Mouse (Mus musculus): ENCODE measurements around the gene Psg16. TPM values are rescaled to one million over a fixed set of nuclear protein-coding genes. Genes with fewer than 3 reads are reported as not detected.
A peak's percentile ranks its signal among the peaks of the same experiment; 100 is the strongest.

Psg16 gene
- 0.48 and 0.73 TPM in 2 replicates for polyA plus RNA-seq (2015; fragmentation: Nextera tagmentation; extraction: Ambion mirVana)

DNA sequence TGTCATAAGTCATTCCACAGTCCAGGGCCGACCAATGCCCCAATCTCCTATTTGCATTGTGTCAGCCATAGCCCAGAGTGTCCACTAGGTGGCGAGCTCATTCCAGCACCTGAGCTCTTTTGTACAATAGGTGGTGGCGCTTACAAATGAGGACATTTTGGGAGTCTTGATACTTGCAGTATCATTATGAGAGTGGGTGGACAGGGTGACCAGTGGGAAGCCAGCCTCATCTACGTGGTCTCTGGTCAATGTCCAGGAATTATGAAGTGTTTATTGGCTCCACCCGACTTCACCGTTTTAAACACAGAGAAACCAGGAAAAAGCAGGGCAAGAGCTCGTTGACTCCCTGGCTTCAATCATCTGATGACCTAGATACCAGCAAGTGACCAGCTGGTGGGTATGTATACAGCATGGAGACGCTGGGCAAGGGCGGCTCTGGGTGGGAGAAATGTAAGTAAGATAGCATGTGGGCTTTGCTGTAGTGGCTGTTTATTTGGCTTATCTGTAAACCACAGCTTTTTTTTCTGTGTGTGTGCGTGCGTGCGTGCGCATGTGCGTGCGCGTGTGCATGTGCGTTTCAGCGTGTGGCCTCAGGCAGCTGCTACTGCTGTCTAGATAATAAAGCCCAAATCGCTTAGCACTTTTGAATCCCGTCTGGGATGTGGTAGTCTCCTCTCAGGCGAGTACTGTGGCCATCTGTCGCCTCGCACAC, at the start of gene Psg16:
Gene Psg16, plus strand, starts transcription at position 137 of the 712 bp plus-strand sequence.
- H3K4me1 ChIP-seq (ENCODE audit: control insufficient read depth, insufficient read depth, low read length): no peaks in the 10 kb centered on the region
- no peak within 1 kb of the TSS for H3K4me3 ChIP-seq (ENCODE audit: low read length)
- no peaks in the 10 kb centered on the region for H3K36me3 ChIP-seq (ENCODE audit: control insufficient read depth, insufficient read depth, low read length)
- no peak within 1 kb of the TSS for H3K27ac ChIP-seq (ENCODE audit: low read length)
- no peaks in the 10 kb centered on the region for H3K27me3 ChIP-seq (replicated peaks; ENCODE audit: control insufficient read depth, insufficient read depth, low read length)
- WGBS: 63% methylated on average over 23 of the region's 23 CpGs
- H3K4me2 ChIP-seq (ENCODE audit: low read depth, low read length): no peak within 1 kb of the TSS
- no peak within 1 kb of the TSS for H3K9ac ChIP-seq (ENCODE audit: low read depth, low read length)
- ATAC-seq: peak; percentile 88
- H3K9me3 ChIP-seq (ENCODE audit: control insufficient read depth, low read length): no peaks in the 10 kb centered on the region

DNA sequence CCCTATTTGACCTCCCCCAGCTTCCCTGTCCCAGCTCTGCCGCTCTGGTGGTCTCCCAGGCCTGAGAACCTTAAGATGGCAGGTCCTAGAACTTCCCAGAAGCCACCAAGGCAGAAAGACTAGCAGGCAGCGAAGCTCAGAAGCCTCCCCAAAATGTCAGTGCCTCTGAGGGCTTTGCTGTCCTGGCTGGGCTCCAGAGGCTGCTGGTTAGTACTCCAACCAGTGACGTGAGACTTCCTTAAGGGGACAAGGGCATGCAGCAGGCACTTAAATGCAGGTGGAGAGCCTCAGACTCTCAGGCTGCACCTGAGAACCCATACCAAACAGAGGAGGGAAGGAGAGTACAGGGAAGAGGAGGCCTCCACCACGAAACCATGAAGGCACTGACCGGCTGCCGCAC, 49.7 kb upstream of the Psg16 start:
- H3K4me3 ChIP-seq (ENCODE audit: low read length): no peak overlapping the region
- WGBS: 82% methylated on average over 6 of the region's 6 CpGs
- H3K4me2 ChIP-seq (ENCODE audit: low read depth, low read length): no peak overlapping the region

DNA sequence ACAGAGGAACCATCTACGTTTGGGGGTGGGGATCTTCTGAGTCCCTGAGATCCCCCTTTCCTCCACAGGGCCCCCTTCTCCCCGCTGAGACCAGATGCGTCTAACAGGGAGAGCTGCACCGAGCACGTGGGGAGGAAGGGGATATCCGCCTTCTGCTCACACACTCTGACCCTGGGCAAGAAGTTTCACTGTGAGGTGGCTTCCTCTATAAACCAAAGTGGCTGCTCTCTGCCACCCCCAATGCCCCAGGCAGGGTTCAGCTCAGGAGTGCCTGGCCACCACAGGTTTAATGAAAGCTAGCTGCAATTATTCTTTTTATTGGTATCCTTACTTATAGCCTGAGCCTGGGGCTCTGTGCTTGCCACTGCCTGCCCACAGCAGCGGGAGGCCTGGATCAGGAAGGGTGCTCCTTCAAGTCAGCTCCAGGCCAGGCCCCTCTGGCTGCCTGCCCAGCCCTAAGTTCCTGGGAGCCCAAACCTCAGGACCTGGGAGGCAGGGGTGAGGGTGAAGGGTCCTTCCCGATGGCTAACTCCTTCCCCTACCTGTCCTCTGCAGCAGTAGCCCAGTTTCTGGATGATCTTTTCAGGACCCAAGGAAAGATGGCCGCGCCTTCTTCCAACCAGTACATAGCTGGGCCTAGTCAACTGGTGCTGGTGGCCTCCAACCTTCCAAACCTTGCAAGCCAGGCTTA, 48.9 kb upstream of the Psg16 start:
- peaks cover 16% of the 10 kb centered on the region for H3K36me3 ChIP-seq (ENCODE audit: control insufficient read depth, insufficient read depth, low read length)
- peak overlapping the region; percentile 16 for H3K4me3 ChIP-seq (ENCODE audit: low read length)
- no peak for ATAC-seq
- WGBS: 68% methylated on average over 10 of the region's 10 CpGs
- H3K27ac ChIP-seq (ENCODE audit: low read length): peak overlapping the region; percentile 83
- H3K27me3 ChIP-seq (replicated peaks; ENCODE audit: control insufficient read depth, insufficient read depth, low read length): no peaks in the 10 kb centered on the region
- peak overlapping the region; percentile 34 for H3K4me2 ChIP-seq (ENCODE audit: low read depth, low read length)
- H3K9ac ChIP-seq (ENCODE audit: low read depth, low read length): peak overlapping the region; percentile 92
- no peaks in the 10 kb centered on the region for H3K9me3 ChIP-seq (ENCODE audit: control insufficient read depth, low read length)
- H3K4me1 ChIP-seq (ENCODE audit: control insufficient read depth, insufficient read depth, low read length): peaks cover 43% of the 10 kb centered on the region

More for the DNA sequence above, 49.7 kb upstream of the Psg16 start:
- Histone ChIP-seq H3K4me1 (ENCODE audit: control insufficient read depth, insufficient read depth, low read length) (peaks cover 44% of the 10 kb centered on the region), H3K27me3 (replicated peaks; ENCODE audit: control insufficient read depth, insufficient read depth, low read length) (no peaks in the 10 kb centered on the region), H3K27ac (ENCODE audit: low read length) (peak overlapping the region; percentile 83), H3K9me3 (ENCODE audit: control insufficient read depth, low read length) (no peaks in the 10 kb centered on the region), H3K9ac (ENCODE audit: low read depth, low read length) (peak overlapping the region; percentile 92), H3K36me3 (ENCODE audit: control insufficient read depth, insufficient read depth, low read length) (peaks cover 22% of the 10 kb centered on the region)
- ATAC-seq: no peak

DNA sequence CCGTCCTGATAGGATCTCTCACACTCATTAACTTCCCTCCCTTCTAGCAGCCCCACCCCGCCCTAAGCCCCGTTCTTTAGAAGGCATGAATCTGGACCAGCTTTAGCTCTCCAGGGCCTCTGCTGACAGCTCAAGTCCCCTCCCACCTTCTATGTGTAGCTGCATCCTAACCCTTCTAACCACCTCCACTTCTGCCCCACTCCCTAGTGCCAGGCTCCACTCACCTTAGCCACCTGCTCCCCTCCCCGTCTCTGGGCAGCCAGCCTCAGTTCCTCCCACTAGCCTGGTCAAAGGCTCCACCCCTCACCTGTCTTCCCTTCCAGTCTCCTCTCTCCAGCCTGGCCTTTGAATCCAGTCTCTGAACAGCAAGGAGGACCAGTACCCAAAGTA, 48.3 kb upstream of the Psg16 start:
- Histone ChIP-seq H3K27ac (ENCODE audit: low read length) (peak overlapping the region; percentile 83), H3K9me3 (ENCODE audit: control insufficient read depth, low read length) (no peaks in the 10 kb centered on the region), H3K4me3 (ENCODE audit: low read length) (peak overlapping the region; percentile 16), H3K36me3 (ENCODE audit: control insufficient read depth, insufficient read depth, low read length) (peaks cover 13% of the 10 kb centered on the region), H3K9ac (ENCODE audit: low read depth, low read length) (peak overlapping the region; percentile 92; the same call in 1 of the 2 replicates), H3K4me2 (ENCODE audit: low read depth, low read length) (peak overlapping the region; percentile 34), H3K4me1 (ENCODE audit: control insufficient read depth, insufficient read depth, low read length) (peaks cover 41% of the 10 kb centered on the region), H3K27me3 (replicated peaks; ENCODE audit: control insufficient read depth, insufficient read depth, low read length) (no peaks in the 10 kb centered on the region)
- WGBS: 48% methylated on average over 4 of the region's 4 CpGs
- peak; percentile 2; the same call in 1 of the 2 replicates for ATAC-seq

DNA sequence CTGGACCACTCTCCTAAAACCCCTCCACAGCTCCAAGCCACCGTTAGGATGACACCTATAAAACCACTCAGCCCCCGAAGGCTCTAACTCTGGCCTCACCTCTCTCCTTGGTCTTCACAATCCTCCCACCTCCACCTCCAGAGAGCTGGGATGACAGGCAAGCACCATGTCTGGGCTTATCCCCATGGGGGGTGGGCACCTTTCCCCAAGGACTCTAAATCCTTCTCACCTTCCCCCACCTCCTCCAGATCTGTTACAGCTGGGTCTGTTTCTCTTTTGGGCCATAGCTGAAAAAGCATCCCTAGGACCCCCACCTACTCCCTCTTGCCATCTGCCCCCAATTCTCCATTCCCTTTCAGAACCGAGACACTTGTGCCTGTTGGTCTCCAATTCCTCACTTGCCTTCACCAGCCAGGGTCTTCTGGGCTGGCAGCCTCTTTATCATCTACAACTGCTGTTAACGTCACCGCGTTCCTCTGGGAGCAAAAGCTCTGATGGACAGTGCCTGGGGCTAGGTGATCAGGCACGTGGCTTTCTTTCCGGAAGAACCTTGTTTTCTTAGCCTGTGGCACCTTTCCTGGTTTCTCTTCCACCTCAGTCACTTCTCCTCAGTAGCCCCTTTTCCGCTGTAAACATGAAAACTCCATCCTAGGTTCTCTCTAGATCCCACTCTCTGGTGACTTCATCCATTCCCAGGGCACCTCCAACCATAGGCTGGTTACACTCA, 47.8 kb upstream of the Psg16 start:
- peak overlapping the region; percentile 77 for H3K4me2 ChIP-seq (ENCODE audit: low read depth, low read length)
- ATAC-seq: no peak
- no peaks in the 10 kb centered on the region for H3K27me3 ChIP-seq (replicated peaks; ENCODE audit: control insufficient read depth, insufficient read depth, low read length)
- WGBS: 72% methylated on average over 9 of the region's 9 CpGs
- H3K9me3 ChIP-seq (ENCODE audit: control insufficient read depth, low read length): no peaks in the 10 kb centered on the region
- peaks cover 7% of the 10 kb centered on the region for H3K36me3 ChIP-seq (ENCODE audit: control insufficient read depth, insufficient read depth, low read length)
- H3K27ac ChIP-seq (ENCODE audit: low read length): peak overlapping the region; percentile 95
- H3K9ac ChIP-seq (ENCODE audit: low read depth, low read length): peak overlapping the region; percentile 92
- H3K4me1 ChIP-seq (ENCODE audit: control insufficient read depth, insufficient read depth, low read length): peaks cover 41% of the 10 kb centered on the region
- peak overlapping the region; percentile 90 for H3K4me3 ChIP-seq (ENCODE audit: low read length)

DNA sequence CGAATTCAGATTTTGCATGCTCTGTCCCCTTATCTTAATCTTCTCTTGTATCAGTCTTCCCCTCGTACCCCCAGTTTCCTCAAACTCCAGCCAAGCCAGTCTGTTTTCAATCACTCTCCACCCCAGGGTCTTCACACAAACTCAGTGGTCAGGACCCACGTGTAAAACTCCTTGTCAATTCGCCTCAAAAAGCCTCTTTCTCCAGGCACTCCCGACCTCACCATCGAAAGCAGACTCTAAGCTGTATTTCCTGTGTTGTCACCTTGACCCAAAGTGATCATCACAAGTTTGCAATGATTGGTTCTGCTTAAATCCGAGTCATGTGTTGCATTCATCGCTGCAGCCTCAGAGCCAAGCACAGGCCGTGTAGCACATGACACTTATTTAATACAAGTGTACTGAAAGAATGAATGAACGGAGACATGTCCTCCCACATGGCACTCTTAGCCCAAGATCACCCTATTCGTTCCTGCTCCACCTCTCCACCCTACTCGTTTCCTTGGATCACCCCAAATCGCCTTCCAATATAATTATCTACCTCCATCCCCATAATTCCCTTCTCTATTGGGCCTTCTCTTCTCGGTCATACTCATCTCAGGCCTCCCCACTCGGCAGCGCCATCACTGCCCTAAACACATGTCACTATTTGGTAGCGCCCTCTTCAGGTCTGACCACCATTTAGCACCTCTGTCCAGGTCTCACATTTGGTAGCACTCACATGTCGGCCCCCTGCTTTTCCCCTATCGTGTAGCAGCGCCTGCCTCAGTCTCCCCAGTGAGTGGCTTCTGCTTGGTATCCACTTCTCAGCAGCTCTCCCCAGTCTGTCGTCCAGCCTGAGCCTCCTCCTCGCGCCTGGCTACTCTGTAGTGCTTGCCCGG, 46.9 kb upstream of the Psg16 start:
- H3K27ac ChIP-seq (ENCODE audit: low read length): peak overlapping the region; percentile 95
- WGBS: 6% methylated on average over 24 of the region's 24 CpGs
- peak; percentile 59 for ATAC-seq

DNA sequence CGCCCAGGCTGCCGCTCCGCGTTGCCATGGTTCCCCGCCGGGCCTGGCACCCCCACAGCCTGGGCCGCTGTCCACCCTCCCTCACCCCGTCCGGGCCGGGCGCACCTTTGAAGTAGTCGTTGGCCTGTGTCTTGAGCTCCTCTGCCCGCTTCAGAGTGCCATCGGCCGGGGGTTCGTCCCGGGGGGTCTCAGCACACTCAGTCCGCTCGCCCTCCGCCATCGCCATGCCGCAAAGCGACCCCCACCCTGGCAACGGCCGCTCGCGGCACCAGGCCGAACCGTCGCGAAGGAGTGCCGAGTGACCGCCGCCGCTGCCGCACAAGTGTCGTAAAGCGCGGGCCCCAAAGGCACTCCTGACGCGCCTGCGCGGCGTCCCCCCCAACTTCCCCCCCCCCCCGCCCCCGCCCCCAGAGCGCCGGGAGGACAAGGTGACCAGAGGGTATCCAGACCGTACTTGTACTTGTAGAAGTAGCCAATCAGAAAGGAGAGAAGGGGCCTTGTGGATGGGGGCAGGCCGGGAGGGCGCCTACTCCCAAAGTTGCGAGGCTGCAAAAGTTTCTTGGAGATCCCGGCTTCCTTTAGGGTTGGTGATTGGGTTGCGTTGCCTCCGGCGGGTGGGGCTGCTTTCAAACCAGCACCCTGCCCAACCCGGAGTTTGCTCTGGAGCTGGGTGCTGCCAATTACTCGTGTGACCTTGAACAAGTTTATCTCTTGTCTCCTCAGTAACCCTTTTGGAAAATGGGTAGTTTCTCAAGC, 46.1 kb upstream of the Psg16 start, which contains the start of gene Ppp5c:
Gene Ppp5c, minus strand, starts transcription at position 337 of the 756 bp plus-strand sequence.
- Histone ChIP-seq H3K4me1 (ENCODE audit: control insufficient read depth, insufficient read depth, low read length) (peaks cover 41% of the 10 kb centered on the region), H3K36me3 (ENCODE audit: control insufficient read depth, insufficient read depth, low read length) (peaks cover 8% of the 10 kb centered on the region), H3K4me2 (ENCODE audit: low read depth, low read length) (peak within 1 kb of the TSS; percentile 77), H3K9me3 (ENCODE audit: control insufficient read depth, low read length) (no peaks in the 10 kb centered on the region), H3K4me3 (ENCODE audit: low read length) (peak within 1 kb of the TSS; percentile 90), H3K9ac (ENCODE audit: low read depth, low read length) (peak within 1 kb of the TSS; percentile 92), H3K27me3 (replicated peaks; ENCODE audit: control insufficient read depth, insufficient read depth, low read length) (no peaks in the 10 kb centered on the region), H3K27ac (ENCODE audit: low read length) (peak within 1 kb of the TSS; percentile 95)
- ATAC-seq: peak; percentile 82
- under 1% methylated on average over 49 of the region's 58 CpGs for WGBS

More for the DNA sequence above, 46.9 kb upstream of the Psg16 start:
- peak overlapping the region; percentile 90 for H3K4me3 ChIP-seq (ENCODE audit: low read length)
- H3K9ac ChIP-seq (ENCODE audit: low read depth, low read length): peak overlapping the region; percentile 92
- H3K4me1 ChIP-seq (ENCODE audit: control insufficient read depth, insufficient read depth, low read length): peaks cover 41% of the 10 kb centered on the region
- H3K9me3 ChIP-seq (ENCODE audit: control insufficient read depth, low read length): no peaks in the 10 kb centered on the region
- H3K36me3 ChIP-seq (ENCODE audit: control insufficient read depth, insufficient read depth, low read length): peaks cover 9% of the 10 kb centered on the region
- peak overlapping the region; percentile 77 for H3K4me2 ChIP-seq (ENCODE audit: low read depth, low read length)
- no peaks in the 10 kb centered on the region for H3K27me3 ChIP-seq (replicated peaks; ENCODE audit: control insufficient read depth, insufficient read depth, low read length)

DNA sequence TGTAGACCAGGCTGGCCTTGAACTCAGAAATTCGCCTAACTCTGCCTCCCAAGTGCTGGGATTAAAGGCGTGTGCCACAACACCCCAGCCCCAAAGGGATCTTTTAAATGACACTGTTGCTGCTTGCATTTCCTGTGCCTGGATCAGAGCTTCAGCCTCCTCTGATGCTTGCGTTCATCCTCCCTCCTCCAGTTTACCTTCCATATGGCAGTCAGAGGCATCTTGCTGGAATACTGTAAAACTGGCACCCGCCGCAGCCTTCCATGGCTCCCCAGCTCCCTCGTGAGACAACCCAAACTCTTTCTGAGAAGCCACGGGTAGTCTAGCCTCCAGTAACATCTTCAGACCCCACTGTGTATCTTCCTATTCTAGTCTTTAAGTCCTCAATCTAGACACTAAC, 44.9 kb upstream of the Psg16 start:
- ATAC-seq: no peak
- Histone ChIP-seq H3K4me1 (ENCODE audit: control insufficient read depth, insufficient read depth, low read length) (peaks cover 34% of the 10 kb centered on the region), H3K4me3 (ENCODE audit: low read length) (no peak overlapping the region), H3K9me3 (ENCODE audit: control insufficient read depth, low read length) (no peaks in the 10 kb centered on the region), H3K27me3 (replicated peaks; ENCODE audit: control insufficient read depth, insufficient read depth, low read length) (no peaks in the 10 kb centered on the region), H3K27ac (ENCODE audit: low read length) (peak overlapping the region; percentile 95; the same call in 1 of the 2 replicates), H3K4me2 (ENCODE audit: low read depth, low read length) (no peak overlapping the region; the same call in 1 of the 2 replicates), H3K9ac (ENCODE audit: low read depth, low read length) (no peak overlapping the region), H3K36me3 (ENCODE audit: control insufficient read depth, insufficient read depth, low read length) (peaks cover 11% of the 10 kb centered on the region; the same call in 1 of the 2 replicates)
- 71% methylated on average over 7 of the region's 7 CpGs for WGBS
